In genomic region chr11:98003171-98003671, GRCm38 (mm10) we compare ENCODE assay signal across 7 mouse cellular contexts. TPM values are rescaled to one million over a fixed set of nuclear protein-coding genes. Genes with fewer than 3 reads are reported as not detected.
A peak's percentile ranks its signal among the peaks of the same experiment; 100 is the strongest.
DNase-seq lines count a peak whose midpoint lies in the region; ATAC-seq and TF ChIP-seq lines count a peak whose summit lies in the region.

No protein-coding gene starts in this region.

- no peak overlapping the region for H3K9ac ChIP-seq in midbrain, postnatal 0 days (replicated peaks; ENCODE audit: low read length, poor library complexity, severe bottlenecking)
- H3K9ac ChIP-seq in intestine, embryonic 14.5 days (ENCODE audit: low read length) = no peak overlapping the region

- H3K4me2 ChIP-seq in midbrain, postnatal 0 days (ENCODE audit: low read depth, low read length, poor library complexity, severe bottlenecking) = no peak overlapping the region
- H3K4me2 ChIP-seq in intestine, embryonic 14.5 days (ENCODE audit: low read length) = peak overlapping the region; percentile 32; the same call in 1 of the 2 replicates

- H3K27ac ChIP-seq in midbrain, embryonic 10.5 days (replicated peaks) = peak overlapping the region; percentile 38; the same call in 1 of the 2 replicates
- no peak overlapping the region for H3K27ac ChIP-seq in midbrain, postnatal 0 days (ENCODE audit: low read depth, low read length)
- peak overlapping the region; percentile 30; the same call in 1 of the 2 replicates for H3K27ac ChIP-seq in embryonic facial prominence, embryonic 10.5 days (replicated peaks)
- no peak overlapping the region for H3K27ac ChIP-seq in intestine, embryonic 14.5 days (ENCODE audit: low read depth)

- ATAC-seq in midbrain, postnatal 0 days (ENCODE audit: low FRiP score) = no peak
- ATAC-seq in intestine, embryonic 14.5 days (replicated peaks; ENCODE audit: low FRiP score, low TSS enrichment, low read depth) = no peak
- no peak for ATAC-seq in erythroid progenitor cell, adult 5-6 weeks (replicated peaks; ENCODE audit: low FRiP score, poor library complexity, severe bottlenecking)

- peak overlapping the region; percentile 39 for H3K4me3 ChIP-seq in midbrain, embryonic 10.5 days
- no peak overlapping the region for H3K4me3 ChIP-seq in midbrain, postnatal 0 days (ENCODE audit: low read depth, low read length)
- peak overlapping the region; percentile 46 for H3K4me3 ChIP-seq in embryonic facial prominence, embryonic 10.5 days
- H3K4me3 ChIP-seq in intestine, embryonic 14.5 days (ENCODE audit: low read depth, low read length) = no peak overlapping the region

- WGBS in midbrain, embryonic 10.5 days = 33% methylated on average over 17 of the region's 17 CpGs
- WGBS in midbrain, postnatal 0 days = 47% methylated on average over 17 of the region's 17 CpGs
- WGBS in embryonic facial prominence, embryonic 10.5 days = 42% methylated on average over 17 of the region's 17 CpGs
- WGBS in intestine, embryonic 14.5 days = 48% methylated on average over 17 of the region's 17 CpGs

- peaks cover 41% of the 10 kb centered on the region for H3K36me3 ChIP-seq in midbrain, embryonic 10.5 days
- peaks cover 32% of the 10 kb centered on the region for H3K36me3 ChIP-seq in midbrain, postnatal 0 days (ENCODE audit: insufficient read depth, low read length)
- H3K36me3 ChIP-seq in embryonic facial prominence, embryonic 10.5 days (replicated peaks) = peaks cover 16% of the 10 kb centered on the region
- peaks cover 23% of the 10 kb centered on the region for H3K36me3 ChIP-seq in intestine, embryonic 14.5 days (ENCODE audit: control insufficient read depth, insufficient read depth, low read length)

- peaks cover 44% of the 10 kb centered on the region for H3K4me1 ChIP-seq in midbrain, embryonic 10.5 days
- H3K4me1 ChIP-seq in midbrain, postnatal 0 days (ENCODE audit: insufficient read depth, low read length) = no peaks in the 10 kb centered on the region
- peaks cover 54% of the 10 kb centered on the region for H3K4me1 ChIP-seq in embryonic facial prominence, embryonic 10.5 days
- no peaks in the 10 kb centered on the region for H3K4me1 ChIP-seq in intestine, embryonic 14.5 days (replicated peaks; ENCODE audit: control insufficient read depth, insufficient read depth, low read length)

- peaks cover 72% of the 10 kb centered on the region for H3K27me3 ChIP-seq in midbrain, embryonic 10.5 days (ENCODE audit: low read depth, poor library complexity, severe bottlenecking)
- no peaks in the 10 kb centered on the region for H3K27me3 ChIP-seq in midbrain, postnatal 0 days (ENCODE audit: insufficient read depth, low read length)
- H3K27me3 ChIP-seq in embryonic facial prominence, embryonic 10.5 days (replicated peaks; ENCODE audit: low read depth, poor library complexity, severe bottlenecking) = peaks cover 67% of the 10 kb centered on the region
- peaks cover 16% of the 10 kb centered on the region; the same call in 1 of the 2 replicates for H3K27me3 ChIP-seq in intestine, embryonic 14.5 days (replicated peaks; ENCODE audit: control insufficient read depth, insufficient read depth, low read length)

- no peak for DNase-seq in midbrain, embryonic 10.5 days (ENCODE audit: low spot score)
- DNase-seq in midbrain, postnatal 0 days (ENCODE audit: low spot score) = no peak
- DNase-seq in embryonic facial prominence, embryonic 10.5 days (ENCODE audit: low spot score) = no peak
- no peak for DNase-seq in intestine, embryonic 14.5 days (ENCODE audit: low spot score)
- DNase-seq in retina, embryonic 14.5 days (ENCODE audit: low spot score) = peak; percentile 73
- no peak for DNase-seq in urinary bladder, postnatal 36 days (ENCODE audit: low spot score in 2 of 2)

- no peaks in the 10 kb centered on the region for H3K9me3 ChIP-seq in midbrain, embryonic 10.5 days (replicated peaks)
- no peaks in the 10 kb centered on the region for H3K9me3 ChIP-seq in midbrain, postnatal 0 days (ENCODE audit: low read length)
- H3K9me3 ChIP-seq in embryonic facial prominence, embryonic 10.5 days = no peaks in the 10 kb centered on the region
- no peaks in the 10 kb centered on the region for H3K9me3 ChIP-seq in intestine, embryonic 14.5 days (ENCODE audit: control insufficient read depth, low read length)

- no peak for TF ChIP-seq CTCF in midbrain, postnatal 0 days (IDR thresholded peaks at IDR 0.05)

RNA-seq across cellular contexts. Expression of gene Arl5c, which starts 7.2 kb away (rescaled TPM):
- 8.9 and 16.8 TPM in 2 replicates for polyA plus RNA-seq in midbrain, embryonic 10.5 days (2016; fragmentation: Nextera tagmentation; extraction: Ambion mirVana)
- 1.1 and 2.9 TPM in 2 replicates for total RNA-seq in midbrain, postnatal 0 days (2014; rRNA removed)
- 2.9 and 4.5 TPM in 2 replicates for polyA plus RNA-seq in midbrain, postnatal 0 days (2015; fragmentation: Nextera tagmentation; extraction: Ambion mirVana)
- 15.6 and 19.2 TPM in 2 replicates for polyA plus RNA-seq in embryonic facial prominence, embryonic 10.5 days (2016; fragmentation: Nextera tagmentation; extraction: Ambion mirVana)
- 9.6 and 13.8 TPM in 2 replicates for polyA plus RNA-seq in intestine, embryonic 14.5 days (2014; fragmentation: Nextera tagmentation; extraction: Ambion mirVana)
- total RNA-seq in erythroid progenitor cell, adult 5-6 weeks (2015; ENCODE audit: low replicate concordance) = 8.8 and 24.5 TPM in 2 replicates
- 9.6 and 17.5 TPM in 2 replicates for total RNA-seq in erythroid progenitor cell, adult 5-6 weeks (2017; ENCODE audit: low replicate concordance)

RNA-seq across cellular contexts. Expression of gene Plxdc1, which starts 17.0 kb away (rescaled TPM):
- 0.06 and 0.16 TPM in 2 replicates for polyA plus RNA-seq in midbrain, embryonic 10.5 days (2016; fragmentation: Nextera tagmentation; extraction: Ambion mirVana)
- total RNA-seq in midbrain, postnatal 0 days (2014; rRNA removed) = 2.4 and 3.1 TPM in 2 replicates
- 4.9 and 5.6 TPM in 2 replicates for polyA plus RNA-seq in midbrain, postnatal 0 days (2015; fragmentation: Nextera tagmentation; extraction: Ambion mirVana)
- polyA plus RNA-seq in embryonic facial prominence, embryonic 10.5 days (2016; fragmentation: Nextera tagmentation; extraction: Ambion mirVana) = 0.07 and 0.13 TPM in 2 replicates
- 0.09 and 0.30 TPM in 2 replicates for polyA plus RNA-seq in intestine, embryonic 14.5 days (2014; fragmentation: Nextera tagmentation; extraction: Ambion mirVana)
- 1.3 TPM in 1 of 2 replicates, not detected in the other for total RNA-seq in erythroid progenitor cell, adult 5-6 weeks (2015; ENCODE audit: low replicate concordance)
- total RNA-seq in erythroid progenitor cell, adult 5-6 weeks (2017; ENCODE audit: low replicate concordance) = 2.3 and 2.4 TPM in 2 replicates

RNA-seq across cellular contexts. Expression of gene Cacnb1, which starts 19.6 kb away (rescaled TPM):
- 7.8 and 12.5 TPM in 2 replicates for polyA plus RNA-seq in midbrain, embryonic 10.5 days (2016; fragmentation: Nextera tagmentation; extraction: Ambion mirVana)
- 89.1 and 96.4 TPM in 2 replicates for total RNA-seq in midbrain, postnatal 0 days (2014; rRNA removed)
- polyA plus RNA-seq in midbrain, postnatal 0 days (2015; fragmentation: Nextera tagmentation; extraction: Ambion mirVana) = 61.1 and 63.2 TPM in 2 replicates
- 5.3 and 5.7 TPM in 2 replicates for polyA plus RNA-seq in embryonic facial prominence, embryonic 10.5 days (2016; fragmentation: Nextera tagmentation; extraction: Ambion mirVana)
- polyA plus RNA-seq in intestine, embryonic 14.5 days (2014; fragmentation: Nextera tagmentation; extraction: Ambion mirVana) = 7.5 and 8.0 TPM in 2 replicates
- not detected in 2 replicates for total RNA-seq in erythroid progenitor cell, adult 5-6 weeks (2015; ENCODE audit: low replicate concordance)
- 0.13 and 0.68 TPM in 2 replicates for total RNA-seq in erythroid progenitor cell, adult 5-6 weeks (2017; ENCODE audit: low replicate concordance)

RNA-seq across cellular contexts. Expression of gene Rpl19, which starts 23.3 kb away (rescaled TPM):
- 976 and 1,159 TPM in 2 replicates for polyA plus RNA-seq in midbrain, embryonic 10.5 days (2016; fragmentation: Nextera tagmentation; extraction: Ambion mirVana)
- total RNA-seq in midbrain, postnatal 0 days (2014; rRNA removed) = 597 and 686 TPM in 2 replicates
- polyA plus RNA-seq in midbrain, postnatal 0 days (2015; fragmentation: Nextera tagmentation; extraction: Ambion mirVana) = 591 and 620 TPM in 2 replicates
- polyA plus RNA-seq in embryonic facial prominence, embryonic 10.5 days (2016; fragmentation: Nextera tagmentation; extraction: Ambion mirVana) = 1,206 and 1,219 TPM in 2 replicates
- polyA plus RNA-seq in intestine, embryonic 14.5 days (2014; fragmentation: Nextera tagmentation; extraction: Ambion mirVana) = 1,242 TPM in 2 replicates
- total RNA-seq in erythroid progenitor cell, adult 5-6 weeks (2015; ENCODE audit: low replicate concordance) = 931 and 1,058 TPM in 2 replicates
- total RNA-seq in erythroid progenitor cell, adult 5-6 weeks (2017; ENCODE audit: low replicate concordance) = 346 and 531 TPM in 2 replicates

RNA-seq across cellular contexts. Expression of gene Stac2, which starts 50.0 kb away (rescaled TPM):
- 0.40 and 0.41 TPM in 2 replicates for polyA plus RNA-seq in midbrain, embryonic 10.5 days (2016; fragmentation: Nextera tagmentation; extraction: Ambion mirVana)
- total RNA-seq in midbrain, postnatal 0 days (2014; rRNA removed) = 4.4 and 8.3 TPM in 2 replicates
- polyA plus RNA-seq in midbrain, postnatal 0 days (2015; fragmentation: Nextera tagmentation; extraction: Ambion mirVana) = 3.5 and 4.1 TPM in 2 replicates
- 0.25 and 0.47 TPM in 2 replicates for polyA plus RNA-seq in embryonic facial prominence, embryonic 10.5 days (2016; fragmentation: Nextera tagmentation; extraction: Ambion mirVana)
- 0.35 and 0.43 TPM in 2 replicates for polyA plus RNA-seq in intestine, embryonic 14.5 days (2014; fragmentation: Nextera tagmentation; extraction: Ambion mirVana)
- not detected in 2 replicates for total RNA-seq in erythroid progenitor cell, adult 5-6 weeks (2015; ENCODE audit: low replicate concordance)
- total RNA-seq in erythroid progenitor cell, adult 5-6 weeks (2017; ENCODE audit: low replicate concordance) = not detected in 2 replicates

Comparison
In these comparisons a context has a peak if more than half of its experiments do, and no peak if none do; other contexts are left out.
1. H3K27ac ChIP-seq: peak in midbrain, embryonic 10.5 days (single experiment) and embryonic facial prominence, embryonic 10.5 days (single experiment); none in midbrain, postnatal 0 days (single experiment) and intestine, embryonic 14.5 days (single experiment).
2. H3K4me3 ChIP-seq: peak in midbrain, embryonic 10.5 days (single experiment) and embryonic facial prominence, embryonic 10.5 days (single experiment); none in midbrain, postnatal 0 days (single experiment) and intestine, embryonic 14.5 days (single experiment).